Mouse (Mus musculus): ENCODE measurements around the gene Sult2a5.

Gene Sult2a5

GRCm38 (mm10) chr7:13623667-13624066 lies at the start of gene Sult2a5:
Gene Sult2a5, plus strand, starts transcription at chr7:13623967.
- DNase-seq (ENCODE audit: low read depth, low spot score), result no peak

All from A20 (cell line).